Mouse (Mus musculus): Measurements from ENCODE around the gene Elmo3. TPM values are rescaled to one million over a fixed set of nuclear protein-coding genes. Genes with fewer than 3 reads are reported as not detected.
A peak's percentile ranks its signal among the peaks of the same experiment; 100 is the strongest.

Elmo3 gene
- total and polyA plus RNA-seq, 3 experiments = 1.3 to 2.9 TPM; not detected in 1

- peak; percentile 89 for DNase-seq (ENCODE audit: low read depth, low spot score)
- peaks cover 15% of the 10 kb centered on the region for H3K79me2 ChIP-seq (ENCODE audit: control insufficient read depth, insufficient read depth, low read length, poor library complexity)
- H3K27ac ChIP-seq (ENCODE audit: control insufficient read depth, low read depth, low read length) = peak overlapping the region; percentile 77
- H3K27me3 ChIP-seq (ENCODE audit: control insufficient read depth in 1 of 2, insufficient read depth in 2 of 2, low read length in 2 of 2) = no peaks in the 10 kb centered on the region
- peak overlapping the region; percentile 84 to 98 for H3K4me3 ChIP-seq (ENCODE audit: control insufficient read depth in 1 of 2, insufficient read depth in 1 of 2, low read depth in 2 of 2, low read length in 2 of 2)
- no peak for TF ChIP-seq MAZ (IDR thresholded peaks at IDR 0.05; ENCODE audit: low read depth, low read length)
- no peak for TF ChIP-seq SMC3 (IDR thresholded peaks at IDR 0.05; ENCODE audit: low read depth, low read length)
- peak; percentile 79 for TF ChIP-seq SIN3A (IDR thresholded peaks at IDR 0.05; ENCODE audit: low read length)
- TF ChIP-seq UBTF (IDR thresholded peaks at IDR 0.05; ENCODE audit: borderline replicate concordance, insufficient read depth, low read depth, low read length) = no peak
- TF ChIP-seq TBP (IDR thresholded peaks at IDR 0.05; ENCODE audit: low read depth, low read length) = no peak
- TF ChIP-seq MYC (IDR thresholded peaks at IDR 0.05; ENCODE audit: low read depth, low read length) = peak; percentile 53; the same call in 1 of the 2 replicates
- TF ChIP-seq MAX (IDR thresholded peaks at IDR 0.05; ENCODE audit: low read length) = peak; percentile 71
- no peak for TF ChIP-seq CTCF (IDR thresholded peaks at IDR 0.05 in 2 of 3, conservative IDR thresholded peaks at IDR 0.05 in 1 of 3; ENCODE audit: control insufficient read depth in 1 of 3, insufficient read depth in 1 of 3, low read depth in 2 of 3, low read length in 3 of 3, poor library complexity in 1 of 3, severe bottlenecking in 1 of 3)
- peak; percentile 83 for TF ChIP-seq ELF1 (IDR thresholded peaks at IDR 0.05; ENCODE audit: low read depth, low read length)
- TF ChIP-seq MXI1 (IDR thresholded peaks at IDR 0.05; ENCODE audit: low read depth, low read length) = peak; percentile 88
- peak; percentile 55 for TF ChIP-seq NELFE (IDR thresholded peaks at IDR 0.05; ENCODE audit: low read depth, low read length)
- TF ChIP-seq E2F4 (IDR thresholded peaks at IDR 0.05; ENCODE audit: borderline replicate concordance, low read depth, low read length) = no peak
- 0 out of 2 replicates have a peak, but pooled peaks have one; percentile 57 for TF ChIP-seq HCFC1 (IDR thresholded peaks at IDR 0.05; ENCODE audit: low read depth, low read length)
- TF ChIP-seq POLR2A (IDR thresholded peaks at IDR 0.05; ENCODE audit: control insufficient read depth in 1 of 2, insufficient read depth in 1 of 2, low read depth in 1 of 2, low read length in 2 of 2, poor library complexity in 1 of 2) = peak in 1 of 2 experiments; percentile 39; a peak in 1 of 4 replicates
- TF ChIP-seq MYB (IDR thresholded peaks at IDR 0.05; ENCODE audit: low read depth, low read length) = peak; percentile 39; the same call in 1 of the 2 replicates
- H3K4me1 ChIP-seq (ENCODE audit: control insufficient read depth in 1 of 2, insufficient read depth in 2 of 2, low read length in 2 of 2) = peaks cover 7 to 40% of the 10 kb centered on the region in 2 experiments
- H3K9me3 ChIP-seq (replicated peaks; ENCODE audit: insufficient read depth, low read length) = no peaks in the 10 kb centered on the region
- peak overlapping the region; percentile 87 for H3K9ac ChIP-seq (ENCODE audit: control insufficient read depth, low read depth, low read length, poor library complexity, severe bottlenecking)
- H3K36me3 ChIP-seq (ENCODE audit: control insufficient read depth in 1 of 2, insufficient read depth in 2 of 2, low read length in 2 of 2) = peaks cover 0 to 25% of the 10 kb centered on the region in 2 experiments; a peak in 2 of 4 replicates
Observed at GRCm38 (mm10) chr8:105265128-105265527, 40.3 kb upstream of the Elmo3 start.

- Histone ChIP-seq H3K9ac (ENCODE audit: control insufficient read depth, low read depth, low read length, poor library complexity, severe bottlenecking) (peak overlapping the region; percentile 12; the same call in 1 of the 2 replicates), H3K4me1 (ENCODE audit: control insufficient read depth in 1 of 2, insufficient read depth in 2 of 2, low read length in 2 of 2) (peaks cover 7 to 28% of the 10 kb centered on the region in 2 experiments), H3K27me3 (ENCODE audit: control insufficient read depth in 1 of 2, insufficient read depth in 2 of 2, low read length in 2 of 2) (no peaks in the 10 kb centered on the region), H3K4me3 (ENCODE audit: control insufficient read depth in 1 of 2, insufficient read depth in 1 of 2, low read depth in 2 of 2, low read length in 2 of 2) (no peak overlapping the region), H3K9me3 (replicated peaks; ENCODE audit: insufficient read depth, low read length) (no peaks in the 10 kb centered on the region), H3K36me3 (ENCODE audit: control insufficient read depth in 1 of 2, insufficient read depth in 2 of 2, low read length in 2 of 2) (peaks cover 0 to 17% of the 10 kb centered on the region in 2 experiments; a peak in 2 of 4 replicates), H3K27ac (ENCODE audit: control insufficient read depth, low read depth, low read length) (peak overlapping the region; percentile 43; the same call in 1 of the 2 replicates), H3K79me2 (ENCODE audit: control insufficient read depth, insufficient read depth, low read length, poor library complexity) (peaks cover 15% of the 10 kb centered on the region)
- TF ChIP-seq MAZ (IDR thresholded peaks at IDR 0.05; ENCODE audit: low read depth, low read length) = peak; percentile 62; the same call in 1 of the 2 replicates
- TF ChIP-seq ETS1 (IDR thresholded peaks at IDR 0.05; ENCODE audit: low read depth, low read length) = peak; percentile 49; the same call in 1 of the 2 replicates
- peak; percentile 41; the same call in 1 of the 2 replicates for TF ChIP-seq SIN3A (IDR thresholded peaks at IDR 0.05; ENCODE audit: low read length)
- TF ChIP-seq TBP (IDR thresholded peaks at IDR 0.05; ENCODE audit: low read depth, low read length) = 0 out of 2 replicates have a peak, but pooled peaks have one; percentile 12
- TF ChIP-seq NELFE (IDR thresholded peaks at IDR 0.05; ENCODE audit: low read depth, low read length) = no peak
- TF ChIP-seq MXI1 (IDR thresholded peaks at IDR 0.05; ENCODE audit: low read depth, low read length) = 0 out of 2 replicates have a peak, but pooled peaks have one; percentile 15
- TF ChIP-seq MAFK (IDR thresholded peaks at IDR 0.05; ENCODE audit: borderline replicate concordance, low read depth, low read length) = no peak
- DNase-seq (ENCODE audit: low read depth, low spot score) = peak; percentile 67
Observed at GRCm38 (mm10) chr8:105266775-105267174, 38.6 kb upstream of the Elmo3 start.

Measured in MEL (cell line).